13 mouse cellular contexts compared by ENCODE assay signal in the genomic region with DNA sequence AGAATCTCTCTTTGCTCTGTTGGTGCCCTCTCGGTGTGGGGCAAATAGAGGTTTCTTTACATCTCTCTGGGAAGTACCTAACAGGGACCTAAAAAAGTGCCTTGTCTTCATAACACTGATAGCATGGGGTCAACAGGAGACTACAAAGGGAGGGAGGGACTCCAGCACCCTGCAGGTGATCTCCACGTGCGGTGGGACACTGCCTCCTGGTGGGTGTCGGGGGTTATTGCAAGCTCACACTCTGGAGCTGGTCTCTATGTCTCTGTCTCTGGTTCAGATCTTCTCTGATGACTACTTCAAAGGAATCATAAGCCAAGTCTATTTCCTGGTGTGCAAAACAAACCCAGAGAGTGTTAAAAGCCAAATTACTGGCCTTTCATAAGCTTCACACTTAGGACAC. TPM values are rescaled to one million over a fixed set of nuclear protein-coding genes. Genes with fewer than 3 reads are reported as not detected.
DNase-seq lines count a peak whose midpoint lies in the region; ATAC-seq and TF ChIP-seq lines count a peak whose summit lies in the region.
"Had no signal": no experiment of that assay in that cellular context is flagged by ENCODE, and none has a peak within 500 bp of the region (broad histone marks: within the 10 kb centered on the region; RNA-seq: fewer than 3 reads in every experiment).

No protein-coding gene starts in this region.

- TF ChIP-seq EP300 in ES-Bruce4 (IDR thresholded peaks at IDR 0.05; ENCODE audit: insufficient read depth, low read depth, low read length), result no peak

- no peak for ATAC-seq in lung, embryonic 14.5 days (ENCODE audit: insufficient read depth)
- ATAC-seq in heart, embryonic 12.5 days (ENCODE audit: insufficient number of reproducible peaks, low FRiP score), result no peak

- no peaks in the 10 kb centered on the region for H3K9me3 ChIP-seq in lung, embryonic 14.5 days (ENCODE audit: low read depth, low read length)
- no peaks in the 10 kb centered on the region for H3K9me3 ChIP-seq in ES-Bruce4 (replicated peaks; ENCODE audit: control insufficient read depth, insufficient read depth, low read length, poor library complexity, severe bottlenecking)
- H3K9me3 ChIP-seq in heart, embryonic 12.5 days (replicated peaks), result no peaks in the 10 kb centered on the region
- H3K9me3 ChIP-seq: heart, embryonic 15.5 days; hindbrain, embryonic 15.5 days; liver, embryonic 13.5 days had no signal

- H3K27me3 ChIP-seq in lung, embryonic 14.5 days (ENCODE audit: insufficient read depth, low read length), result no peaks in the 10 kb centered on the region
- H3K27me3 ChIP-seq in ES-Bruce4 (ENCODE audit: control insufficient read depth, insufficient read depth, low read length, poor library complexity, severe bottlenecking), result no peaks in the 10 kb centered on the region
- 0 out of 2 replicates have a peak, but pooled peaks cover 2% of the 10 kb centered on the region for H3K27me3 ChIP-seq in heart, embryonic 12.5 days (replicated peaks)
- H3K27me3 ChIP-seq: hindbrain, embryonic 15.5 days; liver, embryonic 13.5 days had no signal

- no peak overlapping the region for H3K9ac ChIP-seq in lung, embryonic 14.5 days
- no peak overlapping the region for H3K9ac ChIP-seq in ES-Bruce4 (ENCODE audit: low read depth, poor library complexity, severe bottlenecking)
- no peak overlapping the region for H3K9ac ChIP-seq in heart, embryonic 12.5 days
- H3K9ac ChIP-seq: heart, embryonic 15.5 days; hindbrain, embryonic 15.5 days; liver, embryonic 13.5 days had no signal

- no peak overlapping the region for H3K27ac ChIP-seq in gastrocnemius, adult 2 months
- no peak overlapping the region for H3K27ac ChIP-seq in lung, embryonic 14.5 days (ENCODE audit: low read depth)
- H3K27ac ChIP-seq in ES-Bruce4 (ENCODE audit: insufficient read depth, low read length), result no peak overlapping the region
- H3K27ac ChIP-seq in embryonic fibroblast, embryonic 13.5 days (ENCODE audit: insufficient read depth, low read length), result no peak overlapping the region
- no peak overlapping the region for H3K27ac ChIP-seq in heart, embryonic 12.5 days (ENCODE audit: poor library complexity, severe bottlenecking)
- H3K27ac ChIP-seq: heart, embryonic 15.5 days; hindbrain, embryonic 15.5 days; liver, embryonic 13.5 days had no signal

- no peaks in the 10 kb centered on the region for H3K4me1 ChIP-seq in lung, embryonic 14.5 days (ENCODE audit: insufficient read depth)
- no peaks in the 10 kb centered on the region for H3K4me1 ChIP-seq in ES-Bruce4 (ENCODE audit: control insufficient read depth, insufficient read depth, low read length)
- H3K4me1 ChIP-seq in embryonic fibroblast, embryonic 13.5 days (ENCODE audit: control insufficient read depth, insufficient read depth, low read length), result no peaks in the 10 kb centered on the region
- no peaks in the 10 kb centered on the region for H3K4me1 ChIP-seq in heart, embryonic 12.5 days (replicated peaks)
- H3K4me1 ChIP-seq: heart, embryonic 15.5 days; liver, embryonic 13.5 days had no signal

- WGBS in lung, embryonic 14.5 days, result 32% methylated on average over 4 of the region's 4 CpGs
- 48% methylated on average over 4 of the region's 4 CpGs for WGBS in heart, embryonic 12.5 days

- H3K4me2 ChIP-seq in lung, embryonic 14.5 days, result no peak overlapping the region
- no peak overlapping the region for H3K4me2 ChIP-seq in heart, embryonic 12.5 days
- H3K4me2 ChIP-seq: heart, embryonic 15.5 days; hindbrain, embryonic 15.5 days; liver, embryonic 13.5 days had no signal

- intact Hi-C loops in gastrocnemius, adult 2 months (cut with DNase I), result loop anchor here (1.0 kb wide), 1 partner anchor 50 kb away; no protein-coding TSS in a partner anchor

- H3K36me3 ChIP-seq in lung, embryonic 14.5 days (ENCODE audit: insufficient read depth), result no peaks in the 10 kb centered on the region
- H3K36me3 ChIP-seq in ES-Bruce4 (ENCODE audit: control insufficient read depth, insufficient read depth, low read length, poor library complexity, severe bottlenecking), result no peaks in the 10 kb centered on the region
- H3K36me3 ChIP-seq in heart, embryonic 12.5 days, result no peaks in the 10 kb centered on the region
- H3K36me3 ChIP-seq: heart, embryonic 15.5 days; hindbrain, embryonic 15.5 days; liver, embryonic 13.5 days had no signal

- no peak overlapping the region for H3K4me3 ChIP-seq in gastrocnemius, adult 2 months
- no peak overlapping the region for H3K4me3 ChIP-seq in lung, embryonic 14.5 days (ENCODE audit: low read depth, low read length)
- H3K4me3 ChIP-seq in ES-Bruce4 (ENCODE audit: low read depth, low read length), result no peak overlapping the region
- no peak overlapping the region for H3K4me3 ChIP-seq in embryonic fibroblast, embryonic 13.5 days (ENCODE audit: insufficient read depth, low read length)
- H3K4me3 ChIP-seq in heart, embryonic 12.5 days, result no peak overlapping the region
- H3K4me3 ChIP-seq: heart, embryonic 15.5 days; hindbrain, embryonic 15.5 days; liver, embryonic 13.5 days; myocyte had no signal

- no peak for TF ChIP-seq POLR2A in ES-Bruce4 (IDR thresholded peaks at IDR 0.05; ENCODE audit: insufficient read depth, low read length)
- TF ChIP-seq POLR2A in embryonic fibroblast, embryonic 13.5 days (IDR thresholded peaks at IDR 0.05; ENCODE audit: low read depth, low read length), result no peak

- peak; percentile 37 for DNase-seq in gastrocnemius, adult 2 months
- DNase-seq in gastrocnemius, postnatal 4 days (ENCODE audit: low spot score in 2 of 2), result no peak
- DNase-seq in lung, embryonic 14.5 days, result peak; percentile 2
- DNase-seq in lung, postnatal 25 days (ENCODE audit: low spot score), result no peak
- no peak for DNase-seq in urinary bladder, adult 18-20 months (ENCODE audit: low spot score in 2 of 2)
- DNase-seq: kidney, postnatal 14 days; liver, embryonic 13.5 days had no signal

- TF ChIP-seq CTCF in gastrocnemius, adult 2 months (IDR thresholded peaks at IDR 0.05), result peak; percentile 63
- peak; percentile 52 for TF ChIP-seq CTCF in lung, embryonic 14.5 days (IDR thresholded peaks at IDR 0.05; ENCODE audit: low read depth)
- peak; percentile 98 for TF ChIP-seq CTCF in ES-Bruce4 (IDR thresholded peaks at IDR 0.05; ENCODE audit: low read depth, low read length)
- peak; percentile 34; the same call in 1 of the 2 replicates for TF ChIP-seq CTCF in embryonic fibroblast, embryonic 13.5 days (IDR thresholded peaks at IDR 0.05; ENCODE audit: borderline replicate concordance, insufficient read depth, low read length)

RNA-seq across cellular contexts. Expression of a gene that starts 47.6 kb away (rescaled TPM):
- under 1 TPM; 0.20 to 0.56 TPM for total RNA-seq in gastrocnemius, adult 2 months (2021)
- under 1 TPM; 0.32 to 0.39 TPM for total RNA-seq in gastrocnemius, postnatal 4 days (2021)
- not detected in 2 replicates for polyA plus RNA-seq in lung, embryonic 14.5 days (2014; fragmentation: Nextera tagmentation; extraction: Ambion mirVana)
- 0.15 and 0.20 TPM in 2 replicates for polyA plus RNA-seq in ES-Bruce4 (2011; ENCODE audit: insufficient read depth, insufficient read length, low read depth, missing spikeins)
- 0.07 TPM in 1 of 2 replicates, not detected in the other for polyA plus RNA-seq in embryonic fibroblast, embryonic 13.5 days (2011; ENCODE audit: insufficient read length, low read depth, missing spikeins)
- polyA plus RNA-seq in heart, embryonic 12.5 days (2016; fragmentation: Nextera tagmentation; extraction: Ambion mirVana), result not detected in 2 replicates
- polyA plus RNA-seq: heart, embryonic 15.5 days had no signal

Comparison
In these comparisons a context has a peak if more than half of its experiments do, and no peak if none do; other contexts are left out.
1. DNase-seq: peak in gastrocnemius, adult 2 months (single experiment) and lung, embryonic 14.5 days (single experiment); none in gastrocnemius, postnatal 4 days (0 of 2), lung, postnatal 25 days (single experiment) and urinary bladder, adult 18-20 months (0 of 2).
2. CTCF ChIP-seq: peak in every context shown above with its lines; median percentile 98 in ES-Bruce4; 63 in gastrocnemius, adult 2 months; 52 in lung, embryonic 14.5 days; 34 in embryonic fibroblast, embryonic 13.5 days.